Mouse (Mus musculus) E14TG2a.4 (cell line): ENCODE measurements around the gene Kif14.

ENCODE experiments used
- H3K27me3 ChIP-seq: 2 replicates; pipeline ENCODE4 v1.6.1; 2014; ENCODE audit warnings: low read length, control low read depth; ENCODE audit not compliant: insufficient read depth
- H3K36me3 ChIP-seq: 2 replicates; pipeline ENCODE4 v1.6.1; 2014; ENCODE audit warnings: low read length, control low read depth; ENCODE audit not compliant: insufficient read depth
- H3K4me1 ChIP-seq: replicated peaks from 2 replicates; pipeline ENCODE4 v1.6.1; 2014; ENCODE audit warnings: low read depth, low read length, control low read depth
- H3K4me3 ChIP-seq: replicated peaks from 2 replicates; pipeline ENCODE4 v1.5.1; 2014; ENCODE audit warnings: mild to moderate bottlenecking, low read length
- H3K9me3 ChIP-seq: 2 replicates; pipeline ENCODE4 v1.6.1; 2014; ENCODE audit warnings: low read length, control low read depth
- CTCF ChIP-seq: conservative IDR thresholded peaks from 2 replicates; pipeline ENCODE4 v1.5.1; 2014; ENCODE audit warnings: low read length
- NANOG ChIP-seq: IDR thresholded peaks from 2 replicates; pipeline ENCODE4 v1.6.1; 2014; ENCODE audit warnings: borderline replicate concordance, low read length, mixed read lengths
- POU5F1 ChIP-seq: IDR thresholded peaks from 2 replicates; pipeline ENCODE4 v1.6.1; 2014; ENCODE audit warnings: low read length, borderline replicate concordance

Kif14 gene

GRCm38 (mm10) chr1:136512317-136512716, 46.2 kb downstream of the Kif14 start:
- Histone ChIP-seq H3K4me1 (no peaks in the 10 kb centered on the region), H3K4me3 (no peak overlapping the region), H3K27me3 (no peaks in the 10 kb centered on the region), H3K9me3 (no peaks in the 10 kb centered on the region), H3K36me3 (peaks cover 75% of the 10 kb centered on the region)
- TF ChIP-seq CTCF (no peak), NANOG (no peak), POU5F1 (no peak)

DNA sequence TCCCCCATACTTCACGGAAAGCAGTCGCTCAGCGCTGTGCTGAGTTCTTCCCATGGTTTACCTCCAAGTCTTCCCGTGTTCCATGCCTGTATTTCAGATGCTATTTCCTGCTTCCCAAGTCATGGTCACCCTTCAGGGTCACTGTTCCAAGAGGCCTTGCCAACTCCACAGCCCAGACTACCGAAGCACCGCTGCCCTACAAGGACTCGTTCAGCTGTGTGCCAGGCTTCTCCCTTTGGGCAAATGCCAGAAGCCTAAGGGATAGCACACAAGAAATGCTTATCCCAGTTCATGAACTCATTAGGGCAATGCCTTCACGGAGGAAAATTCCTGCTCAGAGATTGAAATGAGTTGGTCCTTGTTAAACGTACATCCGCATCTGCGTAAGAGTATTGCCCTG, 47.0 kb downstream of the Kif14 start:
- TF ChIP-seq NANOG (no peak), CTCF (no peak), POU5F1 (no peak)
- Histone ChIP-seq H3K27me3 (no peaks in the 10 kb centered on the region), H3K36me3 (peaks cover 76% of the 10 kb centered on the region)

GRCm38 (mm10) chr1:136518699-136519356, 52.7 kb downstream of the Kif14 start:
- Histone ChIP-seq H3K27me3 (no peaks in the 10 kb centered on the region), H3K36me3 (peaks cover 85% of the 10 kb centered on the region), H3K9me3 (no peaks in the 10 kb centered on the region), H3K4me1 (peaks cover 6% of the 10 kb centered on the region; the same call in 1 of the 2 replicates), H3K4me3 (no peak overlapping the region)
- TF ChIP-seq CTCF (no peak), POU5F1 (no peak), NANOG (no peak)

More for the DNA sequence above, 47.0 kb downstream of the Kif14 start:
- Histone ChIP-seq H3K4me3 (no peak overlapping the region), H3K4me1 (no peaks in the 10 kb centered on the region), H3K9me3 (no peaks in the 10 kb centered on the region)

- no peaks in the 10 kb centered on the region for H3K9me3 ChIP-seq
- H3K36me3 ChIP-seq = peaks cover 84% of the 10 kb centered on the region
- H3K4me1 ChIP-seq = peaks cover 11% of the 10 kb centered on the region; the same call in 1 of the 2 replicates
- H3K4me3 ChIP-seq = no peak overlapping the region
- TF ChIP-seq POU5F1 = no peak
- peak; percentile 69 for TF ChIP-seq CTCF
- TF ChIP-seq NANOG = no peak
- no peaks in the 10 kb centered on the region for H3K27me3 ChIP-seq
These were observed 55.3 kb downstream of the Kif14 start for GRCm38 (mm10) chr1:136521363-136521937.

DNA sequence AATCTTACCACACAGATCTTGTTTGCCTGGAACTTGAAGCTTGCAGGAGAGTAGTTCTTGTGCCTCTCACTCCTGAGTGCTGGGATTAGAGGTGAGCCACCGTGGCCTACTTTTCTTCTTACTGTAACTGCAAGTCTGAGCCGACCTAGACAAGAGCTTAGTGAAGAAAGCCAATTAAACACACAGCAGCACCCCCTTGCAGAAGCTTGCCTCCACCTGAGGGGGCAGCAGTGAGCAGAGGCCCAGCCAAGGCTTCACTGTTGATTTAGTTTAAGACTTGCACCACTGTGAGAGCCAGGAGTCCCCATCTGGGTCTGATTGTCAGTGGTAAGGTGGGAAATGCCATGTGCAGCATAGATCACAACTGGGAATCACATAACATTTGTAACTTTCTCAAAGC, 58.8 kb downstream of the Kif14 start:
- Histone ChIP-seq H3K9me3 (no peaks in the 10 kb centered on the region), H3K4me1 (peaks cover 16% of the 10 kb centered on the region), H3K36me3 (peaks cover 79% of the 10 kb centered on the region), H3K4me3 (no peak overlapping the region), H3K27me3 (no peaks in the 10 kb centered on the region)
- TF ChIP-seq CTCF = peak; percentile 99
- TF ChIP-seq NANOG = no peak
- TF ChIP-seq POU5F1 = no peak

GRCm38 (mm10) chr1:136525818-136526217, 59.7 kb downstream of the Kif14 start:
- no peak overlapping the region for H3K4me3 ChIP-seq
- peaks cover 83% of the 10 kb centered on the region for H3K36me3 ChIP-seq
- H3K4me1 ChIP-seq = peaks cover 16% of the 10 kb centered on the region
- TF ChIP-seq NANOG = no peak
- H3K27me3 ChIP-seq = no peaks in the 10 kb centered on the region
- no peaks in the 10 kb centered on the region for H3K9me3 ChIP-seq

DNA sequence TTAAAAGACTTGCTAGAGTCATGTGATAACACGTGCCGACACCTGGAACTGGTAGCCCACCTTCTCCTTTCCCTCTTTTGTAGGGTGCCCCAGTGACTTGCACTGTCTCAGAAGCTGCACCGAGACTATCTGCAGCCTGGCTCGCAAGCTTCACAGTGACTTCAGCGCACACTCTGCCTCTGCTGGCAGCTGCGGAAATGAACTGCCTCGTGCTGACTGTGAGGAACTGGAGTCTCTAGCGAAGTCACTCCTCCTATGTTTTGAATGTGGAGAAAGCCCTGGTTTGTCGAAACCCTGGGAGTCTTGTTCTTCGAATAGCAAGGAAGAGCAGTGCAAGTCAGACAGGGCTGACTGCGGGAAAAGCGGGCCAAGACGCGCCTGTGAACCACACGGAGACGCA, 61.0 kb downstream of the Kif14 start:
- TF ChIP-seq POU5F1 (no peak), CTCF (no peak), NANOG (no peak)
- H3K27me3 ChIP-seq = no peaks in the 10 kb centered on the region

GRCm38 (mm10) chr1:136532556-136532955, 66.4 kb downstream of the Kif14 start:
- Histone ChIP-seq H3K36me3 (peaks cover 28% of the 10 kb centered on the region), H3K4me3 (no peak overlapping the region), H3K4me1 (peaks cover 28% of the 10 kb centered on the region), H3K9me3 (peaks cover 5% of the 10 kb centered on the region), H3K27me3 (no peaks in the 10 kb centered on the region)
- TF ChIP-seq CTCF = no peak
- no peak for TF ChIP-seq NANOG

More for the DNA sequence above, 61.0 kb downstream of the Kif14 start:
- H3K9me3 ChIP-seq = no peaks in the 10 kb centered on the region
- H3K4me1 ChIP-seq = peaks cover 17% of the 10 kb centered on the region
- 0 out of 2 replicates have a peak overlapping the region, but pooled peaks have one; percentile 35 for H3K4me3 ChIP-seq
- H3K36me3 ChIP-seq = peaks cover 76% of the 10 kb centered on the region

GRCm38 (mm10) chr1:136536947-136537346, 70.8 kb downstream of the Kif14 start:
- Histone ChIP-seq H3K27me3 (no peaks in the 10 kb centered on the region), H3K36me3 (no peaks in the 10 kb centered on the region), H3K9me3 (peaks cover 5% of the 10 kb centered on the region), H3K4me1 (peaks cover 45% of the 10 kb centered on the region), H3K4me3 (no peak overlapping the region)
- TF ChIP-seq POU5F1 (no peak), NANOG (no peak), CTCF (peak; percentile 73)
